Mouse (Mus musculus) kidney, embryonic 14.5 days (tissue): ENCODE results near the gene Primpol. TPM values are rescaled to one million over a fixed set of nuclear protein-coding genes. Genes with fewer than 3 reads are reported as not detected.

Source experiments
- ATAC-seq: fragments of 200-750 bp; cut with Nextera tagmentation; 2 replicates; pipeline ENCODE4 v1.8.0; 2017; ENCODE audit warnings: moderate number of reproducible peaks, mild to moderate bottlenecking, moderate TSS enrichment, moderate library complexity; ENCODE audit not compliant: low FRiP score, low TSS enrichment
- H3K27ac ChIP-seq: fragments of 300-500 bp; sonication (generic); 2 replicates; pipeline ENCODE4 v1.5.1; 2014; ENCODE audit warnings: low read depth, mild to moderate bottlenecking, low read length, moderate library complexity, mixed read lengths
- H3K27me3 ChIP-seq: fragments of 300-500 bp; sonication (generic); 2 replicates; pipeline ENCODE4 v1.6.1; 2014; ENCODE audit warnings: mild to moderate bottlenecking, low read length; ENCODE audit not compliant: control insufficient read depth, insufficient read depth
- H3K36me3 ChIP-seq: fragments of 300-500 bp; sonication (generic); 2 replicates; pipeline ENCODE4 v1.6.1; 2014; ENCODE audit warnings: low read length, mixed read lengths; ENCODE audit not compliant: control insufficient read depth, insufficient read depth
- H3K4me1 ChIP-seq: fragments of 300-500 bp; sonication (generic); 2 replicates; pipeline ENCODE4 v1.6.1; 2014; ENCODE audit warnings: low read length, mixed read lengths; ENCODE audit not compliant: control insufficient read depth, insufficient read depth
- H3K4me2 ChIP-seq: fragments of 300-500 bp; sonication (generic); replicated peaks from 2 replicates; pipeline ENCODE4 v1.6.1; 2014; ENCODE audit warnings: low read depth, mild to moderate bottlenecking, low read length
- H3K4me3 ChIP-seq: fragments of 300-500 bp; sonication (generic); 2 replicates; pipeline ENCODE4 v1.5.1; 2014; ENCODE audit warnings: mild to moderate bottlenecking, low read length
- H3K9ac ChIP-seq: fragments of 300-500 bp; sonication (generic); 2 replicates; pipeline ENCODE4 v1.6.1; 2014; ENCODE audit warnings: low read depth, mild to moderate bottlenecking, low read length, moderate library complexity
- H3K9me3 ChIP-seq: fragments of 300-500 bp; sonication (generic); 2 replicates; pipeline ENCODE4 v1.6.1; 2016; ENCODE audit warnings: low read length; ENCODE audit not compliant: control insufficient read depth
- WGBS: fragments of 180-500 bp; shearing (Covaris S2); extraction: QIAGEN DNeasy Blood & Tissue Kit; methylation state at CpG from one replicate; pipeline ENCODE4 v1.1.7; 2014; 5-methylcytosine and 5-hydroxymethylcytosine counted together
- polyA plus RNA-seq: library from polyadenylated mRNA; unstranded; fragments of >200 nt; fragmentation: Nextera tagmentation; extraction: Ambion mirVana; gene quantifications from 2 replicates; pipeline ENCODE4 v1.2.1, GENCODE M21; 2014

Primpol gene
- polyA plus RNA-seq, 1 experiment from 2014 or later: 15.1 TPM

DNA sequence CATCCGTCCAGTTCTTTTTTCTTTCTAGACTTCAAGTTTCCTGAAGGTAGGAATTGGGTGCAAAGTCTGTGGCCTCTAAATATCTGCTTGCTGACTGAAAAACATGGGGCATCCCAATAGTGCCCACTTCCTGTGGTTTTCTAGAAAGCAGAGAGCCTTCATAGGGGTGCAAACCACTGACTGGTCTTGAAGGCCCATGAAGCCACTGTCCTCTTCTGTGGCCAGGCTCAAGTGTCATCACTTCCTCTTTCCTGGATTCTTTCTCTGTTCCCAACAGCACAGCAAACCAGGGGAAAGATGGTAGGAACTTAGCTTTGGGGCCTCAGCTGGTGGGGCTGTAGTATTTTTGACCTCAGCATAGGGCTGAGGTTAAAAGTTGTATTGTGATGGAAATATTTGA, 11.6 kb upstream of the Primpol start:
- no peak overlapping the region for H3K9ac ChIP-seq
- no peaks in the 10 kb centered on the region for H3K9me3 ChIP-seq
- peaks cover 20% of the 10 kb centered on the region for H3K36me3 ChIP-seq
- H3K4me1 ChIP-seq: no peaks in the 10 kb centered on the region
- no peak for ATAC-seq
- H3K4me2 ChIP-seq: no peak overlapping the region
- H3K27ac ChIP-seq: no peak overlapping the region
- 92% methylated on average over 1 of the region's 1 CpGs for WGBS
- H3K27me3 ChIP-seq: no peaks in the 10 kb centered on the region
- H3K4me3 ChIP-seq: no peak overlapping the region

DNA sequence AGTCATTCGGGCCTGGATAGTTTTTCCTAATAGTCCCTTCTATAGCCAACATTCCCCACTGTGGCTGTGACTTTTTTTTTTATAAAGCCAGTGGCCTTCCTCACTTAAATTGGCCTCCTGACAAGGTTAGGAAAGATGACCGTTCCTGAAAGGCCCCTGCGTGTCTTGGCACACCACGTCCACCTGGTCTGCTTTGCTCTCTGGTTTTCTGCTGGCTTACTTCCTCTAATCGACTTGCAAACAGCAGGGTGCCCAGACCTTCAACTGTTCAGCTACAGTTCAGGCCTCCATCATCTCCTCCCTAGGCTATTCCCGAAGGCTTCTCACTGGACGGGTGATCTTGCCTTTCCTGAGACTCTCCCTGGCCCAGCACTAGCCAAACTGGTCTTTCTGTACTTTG, 10.9 kb upstream of the Primpol start:
- no peak overlapping the region for H3K4me3 ChIP-seq
- H3K9me3 ChIP-seq: no peaks in the 10 kb centered on the region
- no peak for ATAC-seq
- no peak overlapping the region for H3K9ac ChIP-seq
- no peaks in the 10 kb centered on the region for H3K4me1 ChIP-seq
- no peaks in the 10 kb centered on the region for H3K27me3 ChIP-seq
- WGBS: 80% methylated on average over 7 of the region's 7 CpGs
- H3K4me2 ChIP-seq: no peak overlapping the region
- no peak overlapping the region for H3K27ac ChIP-seq
- peaks cover 12% of the 10 kb centered on the region for H3K36me3 ChIP-seq

DNA sequence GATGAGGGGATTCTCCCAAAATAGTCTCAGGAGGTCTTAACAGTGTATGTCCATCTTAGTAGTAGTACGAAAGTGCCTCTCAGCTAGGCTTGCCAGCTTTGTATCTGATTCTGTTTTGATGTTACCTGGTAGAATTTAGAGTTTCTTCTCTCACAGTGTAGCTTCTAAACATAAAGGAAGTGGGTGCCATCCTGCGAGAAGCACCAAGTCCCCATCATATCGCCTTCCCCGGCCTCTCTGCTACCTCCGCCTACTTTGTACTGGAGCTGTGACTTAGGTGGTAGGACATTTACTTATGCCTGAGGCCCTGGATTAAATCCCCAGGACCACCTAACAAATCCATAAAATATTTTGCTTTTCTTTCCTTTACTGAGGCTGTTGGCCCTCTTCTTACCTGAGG, 9.6 kb upstream of the Primpol start:
- H3K27ac ChIP-seq: no peak overlapping the region
- no peaks in the 10 kb centered on the region for H3K27me3 ChIP-seq
- no peak overlapping the region for H3K9ac ChIP-seq
- H3K9me3 ChIP-seq: no peaks in the 10 kb centered on the region
- H3K4me2 ChIP-seq: no peak overlapping the region
- 93% methylated on average over 5 of the region's 5 CpGs for WGBS
- no peak for ATAC-seq
- no peak overlapping the region for H3K4me3 ChIP-seq
- H3K4me1 ChIP-seq: no peaks in the 10 kb centered on the region
- H3K36me3 ChIP-seq: peaks cover 7% of the 10 kb centered on the region

DNA sequence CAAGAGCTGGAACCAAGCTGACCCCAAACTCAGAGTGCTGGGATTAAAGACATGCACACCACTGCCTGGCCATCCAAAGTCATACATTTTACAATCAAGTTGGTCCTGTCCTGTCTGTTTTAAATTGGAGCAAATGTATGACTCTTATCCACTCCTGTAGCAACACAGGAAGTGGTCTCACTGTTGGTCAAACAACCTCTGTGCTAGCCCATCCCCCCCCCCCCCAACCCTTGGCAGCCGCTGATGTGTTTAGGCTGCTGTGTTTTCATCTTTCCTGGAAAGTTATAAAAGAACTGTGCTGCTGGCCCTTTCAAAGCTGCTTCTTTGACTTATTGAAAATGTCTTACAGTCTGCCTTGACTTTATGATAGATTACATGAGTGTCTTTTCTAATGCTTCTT, 8.2 kb upstream of the Primpol start:
- Histone ChIP-seq H3K4me1 (no peaks in the 10 kb centered on the region), H3K9ac (no peak overlapping the region), H3K4me3 (no peak overlapping the region), H3K27ac (no peak overlapping the region), H3K4me2 (no peak overlapping the region), H3K36me3 (peaks cover under 1% of the 10 kb centered on the region; the same call in 1 of the 2 replicates), H3K9me3 (no peaks in the 10 kb centered on the region), H3K27me3 (no peaks in the 10 kb centered on the region)
- WGBS: 33% methylated on average over 1 of the region's 1 CpGs
- ATAC-seq: no peak

DNA sequence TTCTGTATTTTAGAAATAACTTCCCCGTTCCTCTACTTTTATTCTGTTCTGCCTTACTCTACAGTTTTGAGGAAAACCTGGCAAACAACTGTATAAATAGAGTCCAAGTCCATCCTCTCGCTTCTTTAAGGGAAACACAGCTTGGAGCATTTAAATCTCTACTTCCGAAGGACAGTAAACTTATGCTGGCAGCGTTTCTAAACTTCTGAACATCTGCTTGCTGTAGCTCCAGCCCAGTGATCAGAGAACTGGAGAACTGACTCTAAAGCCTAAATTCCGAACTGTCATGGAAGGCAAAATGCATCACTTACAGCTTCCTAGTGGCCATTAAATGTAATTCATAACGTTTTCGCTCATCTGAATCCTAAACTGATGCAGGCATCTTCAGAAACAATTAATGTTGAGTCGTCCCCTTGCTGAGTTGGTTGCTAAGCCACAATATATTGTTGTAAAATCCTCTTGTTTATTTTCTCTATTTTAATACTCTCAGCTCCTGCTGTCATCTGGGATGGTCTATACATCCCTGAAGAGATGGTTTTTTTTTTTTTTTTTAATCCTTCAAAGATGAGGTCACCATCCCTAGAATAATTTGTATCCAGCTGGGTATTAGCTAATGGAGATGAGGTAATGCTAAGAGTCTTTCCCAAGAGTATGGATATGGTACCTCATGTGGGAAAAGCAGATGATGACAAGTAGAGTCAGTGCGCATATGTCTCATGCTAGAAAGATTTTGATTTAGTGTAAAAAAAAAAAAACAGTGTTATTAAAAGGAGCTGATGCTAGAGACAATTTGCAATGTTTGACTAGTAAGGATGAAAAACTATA, 5.6 kb upstream of the Primpol start:
- Histone ChIP-seq H3K4me2 (no peak overlapping the region), H3K4me1 (peaks cover 5% of the 10 kb centered on the region), H3K9me3 (no peaks in the 10 kb centered on the region), H3K36me3 (no peaks in the 10 kb centered on the region), H3K27me3 (no peaks in the 10 kb centered on the region), H3K4me3 (no peak overlapping the region), H3K27ac (no peak overlapping the region), H3K9ac (no peak overlapping the region)
- no peak for ATAC-seq
- 85% methylated on average over 9 of the region's 9 CpGs for WGBS

DNA sequence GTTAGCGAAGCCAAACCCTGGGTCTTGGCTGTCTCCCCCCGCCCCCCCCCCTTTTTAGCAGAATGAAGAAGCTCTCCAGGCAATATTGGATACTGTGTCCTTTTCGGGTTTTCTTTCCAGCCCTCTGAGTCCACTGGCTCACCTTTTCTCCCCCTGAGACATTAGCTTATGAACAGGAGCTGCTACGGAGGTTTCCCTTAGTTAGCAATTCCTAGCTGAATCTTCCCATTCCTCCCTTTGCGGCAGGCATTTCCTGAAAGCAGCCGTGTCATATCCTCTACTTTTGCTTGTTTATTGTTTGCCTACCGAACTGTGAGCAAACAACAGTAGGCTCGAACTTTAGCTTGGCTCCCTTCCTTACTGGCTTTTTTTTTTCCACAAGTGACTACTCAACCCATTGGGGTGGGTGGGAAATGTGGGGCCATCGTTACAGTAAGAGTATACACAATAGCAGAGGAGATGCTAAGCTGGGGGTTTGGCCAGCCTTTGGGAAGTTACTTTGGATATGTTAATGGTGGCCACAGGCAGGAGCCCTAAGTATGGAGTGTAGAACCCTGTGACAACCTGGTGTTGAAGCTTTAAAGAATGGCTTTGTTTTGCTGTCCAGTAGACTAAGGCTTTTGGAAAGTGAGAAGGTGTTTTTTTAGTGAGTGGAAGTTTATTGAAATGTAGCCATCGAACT, 1.8 kb upstream of the Primpol start:
- Histone ChIP-seq H3K4me3 (peak overlapping the region; percentile 80), H3K27ac (no peak overlapping the region), H3K4me1 (peaks cover 5% of the 10 kb centered on the region), H3K9me3 (no peaks in the 10 kb centered on the region), H3K4me2 (peak overlapping the region; percentile 77), H3K9ac (peak overlapping the region; percentile 82), H3K36me3 (no peaks in the 10 kb centered on the region), H3K27me3 (no peaks in the 10 kb centered on the region)
- no peak for ATAC-seq
- WGBS: 2% methylated on average over 10 of the region's 10 CpGs

DNA sequence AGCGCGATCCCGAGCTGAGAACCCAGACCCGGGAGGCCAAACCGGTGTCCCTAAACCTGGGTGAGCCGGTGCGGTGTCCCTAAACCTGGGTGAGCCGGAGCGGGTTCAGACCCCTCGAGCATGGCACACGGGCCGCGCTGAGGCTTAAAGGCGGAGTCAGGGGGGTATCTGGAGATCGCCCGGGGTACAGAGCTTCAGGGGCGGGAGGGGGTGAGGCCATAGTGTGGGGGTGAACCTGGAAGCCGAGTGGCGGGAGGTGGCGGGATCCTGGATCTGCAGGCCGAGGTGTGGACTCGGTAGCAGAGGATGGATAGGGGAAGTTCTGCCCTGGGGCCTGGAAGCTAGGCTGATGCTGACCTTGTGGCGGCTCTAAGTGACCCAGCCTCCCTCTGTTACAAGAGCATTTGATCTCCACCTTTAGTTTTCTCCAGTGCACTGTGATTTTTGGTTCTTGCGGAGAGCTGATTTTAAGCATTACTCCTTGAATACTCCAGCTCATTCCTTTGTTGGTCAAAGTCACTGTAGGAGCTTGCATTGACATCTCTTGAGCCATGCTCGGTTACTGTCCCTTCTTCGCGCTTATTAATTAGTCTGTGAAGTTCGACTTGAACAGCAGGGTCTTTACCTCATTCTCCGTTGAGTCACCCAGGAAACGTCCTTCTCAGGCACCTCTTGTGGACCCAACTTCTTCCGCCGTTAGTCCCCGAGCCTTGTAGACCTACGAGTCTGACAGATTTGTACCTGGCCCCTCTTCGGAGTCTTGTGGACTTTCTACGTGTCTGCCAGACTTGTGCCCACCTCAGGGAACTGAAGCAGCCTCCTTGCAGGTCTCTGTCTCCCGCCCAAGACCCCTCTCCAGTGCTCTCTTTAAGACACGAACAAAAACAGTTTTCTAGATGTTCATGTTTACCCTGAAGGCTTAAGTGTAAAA, 943 bp upstream of the Primpol start:
- no peaks in the 10 kb centered on the region for H3K9me3 ChIP-seq
- under 1% methylated on average over 38 of the region's 38 CpGs for WGBS
- H3K27me3 ChIP-seq: no peaks in the 10 kb centered on the region
- H3K4me1 ChIP-seq: peaks cover 5% of the 10 kb centered on the region
- H3K4me2 ChIP-seq: peak overlapping the region; percentile 77
- no peaks in the 10 kb centered on the region for H3K36me3 ChIP-seq
- peak overlapping the region; percentile 82 for H3K9ac ChIP-seq
- H3K27ac ChIP-seq: peak overlapping the region; percentile 85
- ATAC-seq: peak; percentile 71
- peak overlapping the region; percentile 80 for H3K4me3 ChIP-seq

DNA sequence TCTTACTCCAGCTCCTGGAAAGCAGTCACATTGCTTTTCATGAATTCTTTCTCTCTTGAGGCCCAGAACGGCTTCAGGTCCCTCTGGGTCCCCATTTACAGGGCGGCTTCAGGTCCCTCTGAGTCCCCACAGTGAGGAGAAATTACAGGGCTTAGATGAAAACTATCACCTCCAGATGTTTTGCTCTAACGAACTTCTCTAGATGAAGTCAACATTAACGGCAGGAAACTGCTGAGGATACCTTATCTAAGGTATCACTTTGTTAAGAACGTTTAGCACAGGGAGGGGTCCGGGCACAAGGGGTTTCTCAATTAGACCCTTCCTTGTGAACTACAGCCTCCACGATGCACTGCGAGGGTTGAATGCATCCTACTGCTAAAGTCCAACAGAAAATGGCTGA, 1.1 kb downstream of the Primpol start:
- H3K9me3 ChIP-seq: no peaks in the 10 kb centered on the region
- peaks cover 5% of the 10 kb centered on the region for H3K4me1 ChIP-seq
- H3K9ac ChIP-seq: no peak overlapping the region
- WGBS: 87% methylated on average over 8 of the region's 8 CpGs
- no peaks in the 10 kb centered on the region for H3K27me3 ChIP-seq
- H3K36me3 ChIP-seq: 0 out of 2 replicates have a peak, but pooled peaks cover 3% of the 10 kb centered on the region
- no peak overlapping the region for H3K27ac ChIP-seq
- H3K4me2 ChIP-seq: no peak overlapping the region
- no peak overlapping the region for H3K4me3 ChIP-seq
- no peak for ATAC-seq
